Mouse (Mus musculus) lung, postnatal 10 days (tissue): ENCODE data around the gene Capn12.
"Not testable (repeated sequence)": the region's sequence is repeated elsewhere in the genome, so short reads cannot be mapped to it uniquely, and the experiment has no call there.

Source experiments
- DNase-seq: peaks from one replicate; pipeline ENCODE4 v3.0.0; 2021

Capn12 gene

GRCm38 (mm10) chr7:28879606-28880005 lies 1.6 kb upstream of the Capn12 start:
- no peak for DNase-seq

GRCm38 (mm10) chr7:28880554-28880953 lies 668 bp upstream of the Capn12 start:
- no peak for DNase-seq

- DNase-seq = no peak
These were observed 1.8 kb downstream of the Capn12 start for GRCm38 (mm10) chr7:28883039-28883438.

- DNase-seq = not testable (repeated sequence)
These were observed 2.5 kb downstream of the Capn12 start for GRCm38 (mm10) chr7:28883704-28884103.

- DNase-seq = no peak
These were observed 5.3 kb downstream of the Capn12 start for GRCm38 (mm10) chr7:28886486-28886885.

GRCm38 (mm10) chr7:28888701-28889161 lies 7.5 kb downstream of the Capn12 start:
- no peak for DNase-seq

- no peak for DNase-seq
These were observed 11.4 kb downstream of the Capn12 start for GRCm38 (mm10) chr7:28892601-28893000.

GRCm38 (mm10) chr7:28893643-28894265 lies 12.5 kb downstream of the Capn12 start:
- peak; percentile 71 for DNase-seq

GRCm38 (mm10) chr7:28894942-28895341 lies 13.7 kb downstream of the Capn12 start:
- DNase-seq = no peak

GRCm38 (mm10) chr7:28897661-28898060 lies 16.4 kb downstream of the Capn12 start:
- no peak for DNase-seq

- DNase-seq = no peak
These were observed 18.8 kb downstream of the Capn12 start for GRCm38 (mm10) chr7:28899972-28900371.

GRCm38 (mm10) chr7:28901311-28902125 lies 20.3 kb downstream of the Capn12 start:
- no peak for DNase-seq

GRCm38 (mm10) chr7:28902180-28902579 lies 21.0 kb downstream of the Capn12 start:
- no peak for DNase-seq

GRCm38 (mm10) chr7:28902809-28903208 lies 21.6 kb downstream of the Capn12 start:
- DNase-seq = no peak

- no peak for DNase-seq
These were observed 22.6 kb downstream of the Capn12 start for GRCm38 (mm10) chr7:28903778-28904177.

GRCm38 (mm10) chr7:28907195-28907594 lies 26.0 kb downstream of the Capn12 start:
- no peak for DNase-seq

- DNase-seq = peak; percentile 84
These were observed 30.4 kb downstream of the Capn12 start for GRCm38 (mm10) chr7:28911632-28912031.

GRCm38 (mm10) chr7:28913171-28913570 lies 31.9 kb downstream of the Capn12 start:
- DNase-seq = no peak

GRCm38 (mm10) chr7:28916491-28916890 lies 35.3 kb downstream of the Capn12 start:
- no peak for DNase-seq

GRCm38 (mm10) chr7:28917503-28918426 lies 36.5 kb downstream of the Capn12 start:
- DNase-seq = peak; percentile 90

- no peak for DNase-seq
These were observed 37.3 kb downstream of the Capn12 start for GRCm38 (mm10) chr7:28918540-28918939.

- peak; percentile 92 for DNase-seq
These were observed 38.6 kb downstream of the Capn12 start for GRCm38 (mm10) chr7:28919815-28920214.

- no peak for DNase-seq
These were observed 40.0 kb downstream of the Capn12 start for GRCm38 (mm10) chr7:28921178-28921577.
